Mouse (Mus musculus) layer of hippocampus, adult 9-10 months (tissue): ENCODE measurements around the gene Otud7a.
"Not testable (repeated sequence)": the region's sequence is repeated elsewhere in the genome, so short reads cannot be mapped to it uniquely, and the experiment has no call there.

Experiments used
- DNase-seq: peaks from one replicate; pipeline ENCODE4 v3.0.0; 2022; ENCODE audit warnings: low spot score

Gene Otud7a

GRCm38 (mm10) chr7:63558918-63559317 is 114.4 kb downstream of the Otud7a start:
- DNase-seq, result no peak

GRCm38 (mm10) chr7:63559679-63560078 is 115.1 kb downstream of the Otud7a start:
- DNase-seq, result no peak

- DNase-seq, result no peak
Measured at GRCm38 (mm10) chr7:63583310-63583709, 138.8 kb downstream of the Otud7a start.

GRCm38 (mm10) chr7:63586184-63586870 is 141.8 kb downstream of the Otud7a start:
- peak; percentile 36 for DNase-seq

- DNase-seq, result no peak
Measured at GRCm38 (mm10) chr7:63590305-63590704, 145.8 kb downstream of the Otud7a start.

- no peak for DNase-seq
Measured at GRCm38 (mm10) chr7:63591322-63591721, 146.8 kb downstream of the Otud7a start.

GRCm38 (mm10) chr7:63592061-63592460 is 147.5 kb downstream of the Otud7a start:
- no peak for DNase-seq

GRCm38 (mm10) chr7:63604827-63605226 is 160.3 kb downstream of the Otud7a start:
- no peak for DNase-seq

GRCm38 (mm10) chr7:63617018-63617417 is 172.5 kb downstream of the Otud7a start:
- DNase-seq, result no peak

GRCm38 (mm10) chr7:63620776-63621340 is 176.3 kb downstream of the Otud7a start:
- DNase-seq, result no peak

GRCm38 (mm10) chr7:63637651-63638050 is 193.1 kb downstream of the Otud7a start:
- DNase-seq, result no peak

GRCm38 (mm10) chr7:63644002-63644401 is 199.5 kb downstream of the Otud7a start:
- DNase-seq, result no peak

- no peak for DNase-seq
Measured at GRCm38 (mm10) chr7:63647136-63647535, 202.6 kb downstream of the Otud7a start.

GRCm38 (mm10) chr7:63660261-63660660 is 215.7 kb downstream of the Otud7a start:
- DNase-seq, result no peak

- no peak for DNase-seq
Measured at GRCm38 (mm10) chr7:63662757-63663156, 218.2 kb downstream of the Otud7a start.

- DNase-seq, result no peak
Measured at GRCm38 (mm10) chr7:63665496-63665895, 220.9 kb downstream of the Otud7a start.

- DNase-seq, result no peak
Measured at GRCm38 (mm10) chr7:63667986-63668741, 223.6 kb downstream of the Otud7a start.

- DNase-seq, result no peak
Measured at GRCm38 (mm10) chr7:63668951-63669350, 224.4 kb downstream of the Otud7a start.

- not testable (repeated sequence) for DNase-seq
Measured at GRCm38 (mm10) chr7:63670911-63671310, 226.4 kb downstream of the Otud7a start.

GRCm38 (mm10) chr7:63671904-63672303 is 227.4 kb downstream of the Otud7a start:
- DNase-seq, result peak; percentile 87

- no peak for DNase-seq
Measured at GRCm38 (mm10) chr7:63676631-63677030, 232.1 kb downstream of the Otud7a start.

GRCm38 (mm10) chr7:63677149-63677548 is 232.6 kb downstream of the Otud7a start:
- DNase-seq, result no peak

- DNase-seq, result no peak
Measured at GRCm38 (mm10) chr7:63687056-63687455, 242.5 kb downstream of the Otud7a start.
